Mouse (Mus musculus) kidney, embryonic 16.5 days (tissue): Measurements from ENCODE around the gene Tmem254c. TPM values are rescaled to one million over a fixed set of nuclear protein-coding genes. Genes with fewer than 3 reads are reported as not detected.
A peak's percentile ranks its signal among the peaks of the same experiment; 100 is the strongest.
"Not testable (repeated sequence)": the region's sequence is repeated elsewhere in the genome, so short reads cannot be mapped to it uniquely, and the experiment has no call there.

Experiments
- ATAC-seq: fragments of 200-750 bp; cut with Nextera tagmentation; 2 replicates; pipeline ENCODE4 v1.8.0; 2017; ENCODE audit warnings: moderate TSS enrichment; ENCODE audit not compliant: low FRiP score, low TSS enrichment
- H3K27ac ChIP-seq: fragments of 300-500 bp; sonication (generic); 2 replicates; pipeline ENCODE4 v1.5.1; 2014; ENCODE audit warnings: low read length
- H3K27me3 ChIP-seq: fragments of 300-500 bp; sonication (generic); 2 replicates; pipeline ENCODE4 v1.6.1; 2014; ENCODE audit warnings: low read length, control low read depth, mixed read lengths; ENCODE audit not compliant: insufficient read depth
- H3K36me3 ChIP-seq: fragments of 300-500 bp; sonication (generic); 2 replicates; pipeline ENCODE4 v1.6.1; 2014; ENCODE audit warnings: low read length, control low read depth, mixed read lengths; ENCODE audit not compliant: insufficient read depth
- H3K4me1 ChIP-seq: fragments of 300-500 bp; sonication (generic); 2 replicates; pipeline ENCODE4 v1.6.1; 2014; ENCODE audit warnings: low read length, control low read depth, mixed read lengths; ENCODE audit not compliant: insufficient read depth
- H3K4me2 ChIP-seq: fragments of 300-500 bp; sonication (generic); replicated peaks from 2 replicates; pipeline ENCODE4 v1.6.1; 2014; ENCODE audit warnings: low read depth, low read length
- H3K4me3 ChIP-seq: fragments of 300-500 bp; sonication (generic); 2 replicates; pipeline ENCODE4 v1.5.1; 2014; ENCODE audit warnings: mild to moderate bottlenecking, low read length
- H3K9ac ChIP-seq: fragments of 300-500 bp; sonication (generic); replicated peaks from 2 replicates; pipeline ENCODE4 v1.6.1; 2014; ENCODE audit warnings: low read length
- H3K9me3 ChIP-seq: fragments of 300-500 bp; sonication (generic); 2 replicates; pipeline ENCODE4 v1.6.1; 2016; ENCODE audit warnings: low read length, control low read depth
- WGBS: fragments of 180-500 bp; shearing (Covaris S2); extraction: QIAGEN DNeasy Blood & Tissue Kit; methylation state at CpG from one replicate; pipeline ENCODE4 v1.1.7; 2014; 5-methylcytosine and 5-hydroxymethylcytosine counted together
- polyA plus RNA-seq: library from polyadenylated mRNA; unstranded; fragments of >200 nt; fragmentation: Nextera tagmentation; extraction: Ambion mirVana; gene quantifications from 2 replicates; pipeline ENCODE4 v1.2.1, GENCODE M21; 2015

The Tmem254c gene
- polyA plus RNA-seq, result 49.9 and 55.1 TPM in 2 replicates

DNA sequence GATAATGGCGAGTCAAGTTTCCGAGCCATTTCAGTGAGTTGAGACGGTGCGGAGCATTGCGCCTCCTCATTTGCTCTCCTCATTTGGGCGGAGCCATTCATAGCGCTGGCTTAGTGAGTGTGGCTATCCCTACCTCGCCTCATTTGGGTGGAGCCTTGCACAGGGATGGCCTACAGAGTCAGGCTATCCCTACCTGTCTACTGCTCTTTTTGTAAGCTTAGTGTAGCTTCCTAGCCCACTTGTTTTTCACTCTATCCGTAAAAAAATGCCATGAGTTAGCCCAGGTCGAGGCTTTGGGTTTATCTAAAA, at the start of gene Tmem254c:
Gene Tmem254c, minus strand, starts transcription at position 31 of the 309 bp plus-strand sequence.
- H3K4me2 ChIP-seq, H3K27me3 ChIP-seq, H3K4me3 ChIP-seq, H3K36me3 ChIP-seq, H3K27ac ChIP-seq, H3K4me1 ChIP-seq, H3K9me3 ChIP-seq, H3K9ac ChIP-seq: not testable (repeated sequence)
- ATAC-seq, result peak; percentile 80; the same call in 1 of the 2 replicates
- no CpG with 5 or more reads among the region's 10 CpGs for WGBS

DNA sequence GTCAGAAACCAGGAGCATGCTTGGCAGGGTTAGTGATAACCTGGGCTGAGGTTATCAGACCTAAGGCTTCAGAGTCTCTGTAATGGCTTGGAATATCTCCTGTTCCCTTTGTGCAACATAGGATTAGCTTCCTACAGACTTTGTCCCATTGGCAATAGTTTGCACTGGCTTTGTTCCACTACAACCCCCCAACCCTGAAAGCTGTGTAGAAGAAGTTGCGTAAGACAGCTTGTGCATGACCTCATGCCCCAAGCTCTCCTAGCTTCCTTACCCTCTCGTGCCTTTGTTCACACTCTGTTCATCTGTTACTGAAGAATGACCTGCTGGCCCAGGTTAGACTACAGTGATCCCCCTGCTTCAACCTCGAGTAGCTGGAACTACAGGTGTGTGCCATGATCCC, 30.5 kb upstream of the Tmem254c start:
- H3K4me1 ChIP-seq, H3K27ac ChIP-seq, H3K4me3 ChIP-seq, ATAC-seq, H3K27me3 ChIP-seq, H3K9ac ChIP-seq, H3K4me2 ChIP-seq, H3K9me3 ChIP-seq, H3K36me3 ChIP-seq: not testable (repeated sequence)
- no CpG with 5 or more reads among the region's 3 CpGs for WGBS

DNA sequence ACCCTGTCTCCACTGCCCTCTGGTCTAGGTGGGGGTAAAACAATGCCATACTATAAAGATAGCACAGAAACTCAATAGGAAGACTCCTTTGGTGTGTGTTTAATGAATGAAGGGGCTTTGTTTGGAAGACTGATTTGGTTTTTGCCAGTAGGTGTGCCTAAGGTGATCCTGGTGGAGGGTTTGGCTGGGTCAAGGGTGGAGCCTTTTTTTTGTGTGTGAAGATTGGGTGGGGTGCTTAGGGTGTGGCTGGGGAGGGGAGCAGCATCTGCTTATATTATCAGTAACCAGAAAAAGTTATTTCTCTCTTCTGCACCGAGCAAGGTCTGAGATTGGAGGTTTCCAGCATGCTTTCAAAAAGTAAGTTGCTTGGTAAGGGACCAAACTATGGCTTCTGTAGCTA, 14.8 kb upstream of the Tmem254c start, which contains the start of gene Cphx3:
Gene Cphx3, plus strand, starts transcription at position 301 of the 400 bp plus-strand sequence.
- H3K4me1 ChIP-seq, H3K27ac ChIP-seq, H3K4me3 ChIP-seq, H3K27me3 ChIP-seq, H3K36me3 ChIP-seq, H3K9me3 ChIP-seq, H3K9ac ChIP-seq, ATAC-seq, H3K4me2 ChIP-seq: not testable (repeated sequence)
- WGBS, result no CpG with 5 or more reads among the region's 1 CpGs

DNA sequence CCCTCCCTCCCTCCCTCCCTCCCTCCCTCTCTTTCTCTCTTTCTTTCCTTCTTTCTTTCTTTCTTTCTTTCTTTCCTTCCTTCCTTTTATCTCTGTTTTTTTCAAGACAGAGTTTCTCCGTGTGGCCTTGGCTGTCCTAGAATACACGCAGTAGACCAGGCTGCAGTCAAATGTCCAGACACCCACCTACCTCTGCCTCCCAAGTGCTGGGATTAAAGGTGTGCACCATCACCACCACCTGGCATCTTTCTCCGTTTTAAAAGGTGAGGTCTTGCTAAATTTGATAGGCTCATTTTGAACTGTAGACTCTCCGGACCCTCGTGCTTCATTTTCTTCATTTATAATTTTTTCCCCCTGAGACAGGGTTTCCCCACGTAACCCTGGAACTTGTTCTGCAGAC, 14.1 kb upstream of the Tmem254c start, which contains the start of gene Cphx2:
Gene Cphx2, plus strand, starts transcription at position 301 of the 400 bp plus-strand sequence.
- not testable (repeated sequence) for H3K9me3 ChIP-seq, H3K36me3 ChIP-seq, H3K4me3 ChIP-seq, H3K4me2 ChIP-seq, H3K27me3 ChIP-seq, H3K4me1 ChIP-seq, H3K27ac ChIP-seq, ATAC-seq, H3K9ac ChIP-seq
- WGBS, result no CpG with 5 or more reads among the region's 6 CpGs

DNA sequence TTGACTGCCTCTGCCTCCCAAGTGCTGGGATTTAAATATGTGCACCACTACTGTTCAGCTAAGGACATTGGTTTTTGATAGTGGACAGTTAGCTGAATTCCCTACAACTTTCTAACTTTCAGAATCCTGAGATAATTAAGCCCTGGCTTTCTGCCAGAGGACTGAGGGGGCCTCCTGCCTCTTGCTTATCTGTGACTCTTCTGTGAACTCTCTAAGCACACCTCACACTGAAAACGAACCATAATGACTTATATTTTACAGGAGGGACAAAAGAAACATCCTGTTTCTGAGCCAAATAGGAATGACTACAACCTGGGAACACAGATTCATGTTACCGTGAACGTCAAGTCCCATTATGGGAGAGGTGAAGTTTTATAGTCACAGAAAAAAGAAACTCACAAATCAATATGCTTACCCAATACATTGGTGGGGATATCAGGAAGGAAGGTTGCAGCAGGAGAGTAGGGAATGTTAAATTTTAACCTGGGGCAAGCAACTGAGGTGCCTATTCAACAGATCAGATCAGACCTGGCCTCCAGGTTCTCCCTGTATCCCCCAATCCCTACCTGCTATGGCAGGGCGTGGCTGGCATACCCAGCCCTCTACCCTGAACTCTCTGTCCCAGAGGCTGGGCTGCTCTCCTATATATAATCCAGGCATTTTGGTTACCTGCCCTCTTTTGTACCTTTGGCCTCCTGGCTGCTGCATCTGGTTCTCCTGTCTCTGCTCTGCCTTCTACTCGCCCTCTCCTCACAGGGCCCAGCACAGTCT, 9.7 kb upstream of the Tmem254c start:
- H3K4me1 ChIP-seq, H3K9me3 ChIP-seq, H3K36me3 ChIP-seq, H3K27ac ChIP-seq, H3K27me3 ChIP-seq, ATAC-seq, H3K4me3 ChIP-seq, H3K4me2 ChIP-seq, H3K9ac ChIP-seq: not testable (repeated sequence)
- no CpG with 5 or more reads among the region's 5 CpGs for WGBS

DNA sequence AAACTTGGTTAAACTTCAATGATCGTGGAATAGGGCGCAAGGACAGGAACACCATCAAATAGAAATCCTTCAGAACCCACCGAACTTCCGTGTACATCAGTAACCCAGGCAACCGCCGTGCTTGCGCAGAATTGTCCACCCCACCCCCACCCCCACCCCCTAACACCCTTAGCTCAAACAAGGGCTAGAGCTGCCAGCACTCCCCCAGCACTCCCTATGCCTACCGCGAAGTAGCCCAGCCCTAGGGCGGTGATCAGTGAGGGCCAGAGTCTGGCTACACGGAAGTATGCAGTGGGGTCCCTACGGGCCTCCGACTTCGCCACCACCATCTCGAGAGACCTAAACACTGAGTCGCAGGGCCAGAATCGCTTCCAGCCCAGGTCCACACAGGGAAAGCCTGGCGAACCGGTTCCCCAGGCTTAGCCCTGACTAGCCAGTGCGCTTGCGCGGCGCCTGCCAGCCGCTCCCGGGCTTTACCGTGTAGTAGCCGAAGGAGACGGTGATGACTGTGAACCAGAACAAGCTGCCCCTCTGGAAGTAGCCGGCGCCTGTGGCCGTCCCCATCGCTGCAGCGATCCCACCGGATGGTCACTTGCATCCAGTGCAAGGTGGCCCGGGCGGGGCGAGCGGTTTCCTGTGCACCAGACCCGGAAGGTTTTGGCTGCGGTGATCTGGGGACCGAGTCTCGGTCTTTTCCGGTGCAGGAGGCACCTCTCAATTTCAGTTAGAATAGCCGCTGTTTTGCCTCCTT, 406 bp downstream of the Tmem254c start:
- not testable (repeated sequence) for H3K4me3 ChIP-seq, H3K27me3 ChIP-seq, H3K4me2 ChIP-seq, H3K27ac ChIP-seq, H3K9me3 ChIP-seq, H3K4me1 ChIP-seq, H3K9ac ChIP-seq, H3K36me3 ChIP-seq
- no CpG with 5 or more reads among the region's 44 CpGs for WGBS
- ATAC-seq, result peak; percentile 82

DNA sequence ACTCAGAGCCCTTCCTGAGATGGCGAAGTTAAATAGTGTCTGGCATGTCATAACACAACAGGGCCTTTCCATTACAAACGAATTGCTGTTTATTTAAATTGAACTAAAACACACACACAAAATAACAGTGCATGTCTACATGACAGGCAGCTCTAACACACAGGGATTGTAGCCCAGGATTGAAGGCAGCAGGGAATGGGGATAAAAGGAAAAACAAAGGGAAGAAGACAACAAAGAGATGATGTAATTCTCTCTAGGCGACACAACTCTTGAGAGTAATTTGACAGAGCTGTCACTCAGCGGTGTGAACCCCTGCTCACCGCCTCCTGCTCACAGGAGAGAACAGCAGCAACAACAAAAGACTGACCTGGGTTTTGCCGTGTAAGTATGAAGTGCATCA, 7.8 kb downstream of the Tmem254c start:
- H3K9me3 ChIP-seq, H3K27me3 ChIP-seq, H3K4me1 ChIP-seq, H3K27ac ChIP-seq, H3K9ac ChIP-seq, ATAC-seq, H3K36me3 ChIP-seq, H3K4me2 ChIP-seq, H3K4me3 ChIP-seq: not testable (repeated sequence)
- no CpG with 5 or more reads among the region's 6 CpGs for WGBS

DNA sequence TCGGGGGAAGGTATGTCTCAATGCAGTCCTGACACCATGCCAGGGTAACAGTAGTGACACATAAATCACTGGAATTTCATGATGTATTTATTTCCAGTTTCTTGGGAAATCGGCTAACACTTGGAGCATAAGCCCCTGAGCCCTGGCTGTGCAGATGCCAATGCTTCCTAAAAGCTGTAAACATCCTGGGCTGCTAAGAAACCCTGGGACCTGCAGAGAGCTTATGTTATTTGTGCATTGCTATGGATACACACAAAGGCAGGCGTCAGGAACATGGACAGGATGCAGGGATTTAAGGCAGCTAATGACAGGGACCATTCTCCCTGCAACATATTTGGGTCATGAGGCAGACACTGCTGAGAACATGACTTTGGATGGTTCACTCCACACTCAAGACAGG, 9.0 kb downstream of the Tmem254c start:
- not testable (repeated sequence) for H3K4me2 ChIP-seq, H3K36me3 ChIP-seq, H3K4me1 ChIP-seq, ATAC-seq, H3K9ac ChIP-seq, H3K27me3 ChIP-seq, H3K4me3 ChIP-seq, H3K27ac ChIP-seq, H3K9me3 ChIP-seq
- no CpG with 5 or more reads among the region's 3 CpGs for WGBS

DNA sequence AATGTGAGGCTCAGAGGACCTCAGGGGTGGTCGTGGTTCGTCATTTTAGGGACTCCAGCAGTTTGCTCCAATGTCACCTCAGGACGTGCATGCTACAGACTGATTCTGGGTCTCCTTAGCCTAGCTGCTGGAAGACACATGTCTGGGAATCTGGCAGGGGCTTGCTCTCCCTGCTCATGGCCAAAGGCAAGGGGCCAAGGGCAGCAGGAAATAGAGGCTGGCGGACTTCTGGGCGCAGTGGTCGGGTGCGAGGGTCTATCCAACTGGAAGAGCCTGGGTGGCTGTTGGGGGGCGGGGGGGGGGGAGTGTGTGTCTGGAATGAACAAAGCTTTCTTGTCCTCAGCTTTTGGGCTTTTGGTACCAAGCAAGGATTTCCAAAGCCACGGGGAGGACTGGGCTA, 18.4 kb downstream of the Tmem254c start:
- H3K4me3 ChIP-seq, H3K9me3 ChIP-seq, H3K27me3 ChIP-seq, ATAC-seq, H3K9ac ChIP-seq, H3K36me3 ChIP-seq, H3K4me2 ChIP-seq, H3K27ac ChIP-seq, H3K4me1 ChIP-seq: not testable (repeated sequence)
- no CpG with 5 or more reads among the region's 9 CpGs for WGBS

DNA sequence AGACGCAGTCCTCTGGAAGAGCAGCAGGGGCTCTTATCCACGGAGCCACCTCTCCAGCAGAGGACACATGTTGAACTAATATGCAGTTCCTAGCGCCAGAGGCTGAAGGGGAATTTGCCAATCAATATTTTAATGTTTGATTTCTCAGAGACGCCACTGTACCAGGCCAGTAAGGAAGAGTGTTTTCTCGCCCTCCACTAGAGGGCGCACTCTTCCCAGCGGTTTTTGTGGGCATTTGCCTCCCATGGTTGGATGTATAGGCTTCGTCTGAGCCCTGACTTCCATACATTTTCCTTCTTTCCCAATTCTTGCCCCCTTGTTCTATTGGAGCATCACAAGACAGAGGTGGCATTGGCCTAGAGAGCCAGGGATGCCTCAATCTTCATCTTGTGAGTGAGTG, 20.1 kb downstream of the Tmem254c start:
- H3K27ac ChIP-seq, ATAC-seq, H3K4me2 ChIP-seq, H3K4me1 ChIP-seq, H3K27me3 ChIP-seq, H3K9me3 ChIP-seq, H3K4me3 ChIP-seq, H3K9ac ChIP-seq, H3K36me3 ChIP-seq: not testable (repeated sequence)
- no CpG with 5 or more reads among the region's 8 CpGs for WGBS
